Mouse (Mus musculus): ENCODE results near the gene Hydin. TPM values are rescaled to one million over a fixed set of nuclear protein-coding genes. Genes with fewer than 3 reads are reported as not detected.
A peak's percentile ranks its signal among the peaks of the same experiment; 100 is the strongest.
"Not testable (repeated sequence)": the region's sequence is repeated elsewhere in the genome, so short reads cannot be mapped to it uniquely, and the experiment has no call there.

Hydin gene
- polyA plus RNA-seq, 1 experiment from 2014 or later = 0.26 TPM

DNA sequence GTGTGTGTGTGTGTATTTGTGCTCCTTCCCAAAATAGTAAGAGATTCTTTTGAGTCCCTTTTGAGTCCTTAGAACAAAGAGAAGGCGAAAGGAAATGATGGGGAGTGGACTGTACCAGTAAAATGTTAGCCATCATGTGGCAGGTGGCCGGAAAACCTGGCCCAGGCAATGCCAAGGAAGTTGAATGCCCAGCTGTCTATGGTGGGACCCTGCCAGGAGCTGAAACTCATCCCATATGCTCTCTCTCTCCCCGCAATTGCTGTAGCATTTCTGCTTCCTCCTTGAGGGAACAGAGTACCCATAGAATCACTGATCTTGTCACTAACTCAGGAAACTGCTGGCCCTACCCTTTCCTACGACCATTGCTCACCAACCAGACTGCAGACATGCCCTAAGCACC lies 271.1 kb downstream of the Hydin start:
- H3K27ac ChIP-seq = no peak overlapping the region
- H3K9me3 ChIP-seq = no peaks in the 10 kb centered on the region
- no peaks in the 10 kb centered on the region for H3K27me3 ChIP-seq
- H3K4me2 ChIP-seq (replicated peaks) = no peak overlapping the region
- no peak overlapping the region for H3K9ac ChIP-seq (replicated peaks)
- no peak overlapping the region for H3K4me3 ChIP-seq (replicated peaks)
- no peak for ATAC-seq
- H3K4me1 ChIP-seq (replicated peaks) = no peaks in the 10 kb centered on the region
- H3K36me3 ChIP-seq = no peaks in the 10 kb centered on the region
- 88% methylated on average over 4 of the region's 4 CpGs for WGBS

- no peak overlapping the region for H3K4me2 ChIP-seq (replicated peaks)
- no peaks in the 10 kb centered on the region for H3K27me3 ChIP-seq
- ATAC-seq = no peak
- H3K36me3 ChIP-seq = no peaks in the 10 kb centered on the region
- WGBS = 96% methylated on average over 1 of the region's 1 CpGs
- H3K4me3 ChIP-seq (replicated peaks) = no peak overlapping the region
- H3K27ac ChIP-seq = no peak overlapping the region
- no peaks in the 10 kb centered on the region for H3K4me1 ChIP-seq (replicated peaks)
- no peak overlapping the region for H3K9ac ChIP-seq (replicated peaks)
- no peaks in the 10 kb centered on the region for H3K9me3 ChIP-seq
Measured at GRCm38 (mm10) chr8:110550343-110550742, 283.6 kb downstream of the Hydin start.

GRCm38 (mm10) chr8:110552111-110552510 lies 285.3 kb downstream of the Hydin start:
- not testable (repeated sequence) for H3K4me1 ChIP-seq (replicated peaks); H3K4me2 ChIP-seq (replicated peaks); H3K4me3 ChIP-seq (replicated peaks); H3K27ac ChIP-seq; H3K36me3 ChIP-seq; H3K9me3 ChIP-seq; H3K9ac ChIP-seq (replicated peaks); H3K27me3 ChIP-seq; ATAC-seq

DNA sequence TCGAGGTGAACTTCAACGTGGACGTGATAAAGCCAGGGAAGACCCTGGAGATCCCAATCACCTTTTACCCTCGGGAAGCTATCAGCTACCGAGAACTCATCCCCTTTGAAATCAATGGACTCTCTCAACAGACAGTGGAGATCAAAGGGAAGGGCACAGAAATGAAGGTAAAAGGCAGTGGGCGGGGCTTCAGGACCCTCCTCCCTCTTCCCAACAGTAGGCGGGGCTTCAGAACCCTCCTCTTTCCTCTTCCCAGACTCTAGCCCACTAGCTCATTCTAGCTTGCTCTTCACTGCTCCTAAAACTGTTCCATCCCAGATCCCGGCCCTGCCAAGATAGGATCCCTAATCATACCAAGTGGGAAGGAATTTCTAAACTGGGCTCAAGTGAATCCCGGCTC lies 325.9 kb downstream of the Hydin start:
- Histone ChIP-seq H3K9ac (replicated peaks) (no peak overlapping the region), H3K36me3 (no peaks in the 10 kb centered on the region), H3K4me1 (replicated peaks) (no peaks in the 10 kb centered on the region), H3K4me2 (replicated peaks) (no peak overlapping the region), H3K27me3 (no peaks in the 10 kb centered on the region), H3K4me3 (replicated peaks) (no peak overlapping the region), H3K9me3 (no peaks in the 10 kb centered on the region), H3K27ac (no peak overlapping the region)
- ATAC-seq = no peak
- 83% methylated on average over 9 of the region's 9 CpGs for WGBS

GRCm38 (mm10) chr8:110594164-110594563 lies 327.4 kb downstream of the Hydin start:
- 81% methylated on average over 6 of the region's 6 CpGs for WGBS
- H3K27me3 ChIP-seq = no peaks in the 10 kb centered on the region
- no peak overlapping the region for H3K4me3 ChIP-seq (replicated peaks)
- no peak overlapping the region for H3K4me2 ChIP-seq (replicated peaks)
- ATAC-seq = no peak
- no peaks in the 10 kb centered on the region for H3K36me3 ChIP-seq
- no peak overlapping the region for H3K9ac ChIP-seq (replicated peaks)
- no peaks in the 10 kb centered on the region for H3K9me3 ChIP-seq
- no peaks in the 10 kb centered on the region for H3K4me1 ChIP-seq (replicated peaks)
- H3K27ac ChIP-seq = no peak overlapping the region

GRCm38 (mm10) chr8:110604556-110604955 lies 337.8 kb downstream of the Hydin start:
- Histone ChIP-seq H3K9ac (replicated peaks) (no peak overlapping the region), H3K27me3 (no peaks in the 10 kb centered on the region), H3K4me2 (replicated peaks) (no peak overlapping the region), H3K27ac (no peak overlapping the region), H3K4me1 (replicated peaks) (0 out of 2 replicates have a peak, but pooled peaks cover 3% of the 10 kb centered on the region), H3K9me3 (no peaks in the 10 kb centered on the region), H3K36me3 (no peaks in the 10 kb centered on the region), H3K4me3 (replicated peaks) (no peak overlapping the region)
- 0% methylated on average over 1 of the region's 1 CpGs for WGBS
- ATAC-seq = no peak

GRCm38 (mm10) chr8:110605401-110606015 lies 338.7 kb downstream of the Hydin start:
- Histone ChIP-seq H3K4me1 (replicated peaks) (0 out of 2 replicates have a peak, but pooled peaks cover 3% of the 10 kb centered on the region), H3K27ac (no peak overlapping the region), H3K27me3 (no peaks in the 10 kb centered on the region), H3K4me2 (replicated peaks) (no peak overlapping the region), H3K9ac (replicated peaks) (no peak overlapping the region), H3K36me3 (no peaks in the 10 kb centered on the region), H3K4me3 (replicated peaks) (no peak overlapping the region), H3K9me3 (no peaks in the 10 kb centered on the region)
- ATAC-seq = no peak
- 51% methylated on average over 6 of the region's 6 CpGs for WGBS

- Histone ChIP-seq H3K4me1 (replicated peaks) (peaks cover 24% of the 10 kb centered on the region), H3K27me3 (peaks cover 15% of the 10 kb centered on the region), H3K4me2 (replicated peaks) (no peak overlapping the region), H3K4me3 (replicated peaks) (no peak overlapping the region), H3K36me3 (no peaks in the 10 kb centered on the region), H3K27ac (no peak overlapping the region), H3K9ac (replicated peaks) (no peak overlapping the region), H3K9me3 (no peaks in the 10 kb centered on the region)
- WGBS = 80% methylated on average over 3 of the region's 3 CpGs
- ATAC-seq = no peak
Measured at GRCm38 (mm10) chr8:110615730-110616129, 349.0 kb downstream of the Hydin start.

GRCm38 (mm10) chr8:110617801-110618358 lies 351.1 kb downstream of the Hydin start:
- Histone ChIP-seq H3K36me3 (no peaks in the 10 kb centered on the region), H3K27me3 (peaks cover 11% of the 10 kb centered on the region), H3K9ac (replicated peaks) (peak overlapping the region; percentile 58), H3K4me1 (replicated peaks) (peaks cover 31% of the 10 kb centered on the region), H3K4me3 (replicated peaks) (peak overlapping the region; percentile 98), H3K27ac (peak overlapping the region; percentile 73), H3K4me2 (replicated peaks) (peak overlapping the region; percentile 97), H3K9me3 (no peaks in the 10 kb centered on the region)
- ATAC-seq = peak; percentile 48
- WGBS = 19% methylated on average over 14 of the region's 14 CpGs

GRCm38 (mm10) chr8:110618391-110619207 lies 351.8 kb downstream of the Hydin start, which contains the start of gene Vac14:
TSS of gene Vac14 (plus strand) at chr8:110618585.
- under 1% methylated on average over 67 of the region's 67 CpGs for WGBS
- Histone ChIP-seq H3K9ac (replicated peaks) (peak within 1 kb of the TSS; percentile 85), H3K4me3 (replicated peaks) (peak within 1 kb of the TSS; percentile 98), H3K36me3 (no peaks in the 10 kb centered on the region), H3K4me1 (replicated peaks) (peaks cover 31% of the 10 kb centered on the region), H3K9me3 (no peaks in the 10 kb centered on the region), H3K4me2 (replicated peaks) (peak within 1 kb of the TSS; percentile 97), H3K27me3 (peaks cover 11% of the 10 kb centered on the region), H3K27ac (peak within 1 kb of the TSS; percentile 73)
- ATAC-seq = peak; percentile 98

DNA sequence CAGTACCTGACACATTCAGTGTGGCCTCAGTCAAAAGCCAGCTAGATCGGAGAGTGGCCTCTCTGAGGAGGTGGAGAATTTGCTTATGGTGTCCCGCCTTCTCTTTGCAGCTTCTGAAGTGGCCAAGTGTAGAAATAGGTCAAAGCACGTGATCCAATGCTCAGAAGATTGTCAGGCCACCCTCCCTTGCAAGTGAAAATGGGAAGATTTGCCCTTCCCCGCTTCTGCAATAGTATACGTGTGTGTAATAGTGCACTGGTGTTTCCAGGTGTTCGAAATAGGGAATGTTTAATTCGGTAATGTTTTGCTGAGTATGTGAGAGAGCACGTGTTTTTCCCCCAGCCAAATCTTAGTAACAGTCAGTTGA lies 352.4 kb downstream of the Hydin start:
- WGBS = 32% methylated on average over 8 of the region's 8 CpGs
- Histone ChIP-seq H3K4me2 (replicated peaks) (peak overlapping the region; percentile 97), H3K9ac (replicated peaks) (peak overlapping the region; percentile 85), H3K27me3 (peaks cover 11% of the 10 kb centered on the region), H3K9me3 (no peaks in the 10 kb centered on the region), H3K36me3 (no peaks in the 10 kb centered on the region), H3K4me3 (replicated peaks) (peak overlapping the region; percentile 98), H3K4me1 (replicated peaks) (peaks cover 31% of the 10 kb centered on the region), H3K27ac (no peak overlapping the region)
- 0 out of 2 replicates have a peak, but pooled peaks have one; percentile 3 for ATAC-seq

DNA sequence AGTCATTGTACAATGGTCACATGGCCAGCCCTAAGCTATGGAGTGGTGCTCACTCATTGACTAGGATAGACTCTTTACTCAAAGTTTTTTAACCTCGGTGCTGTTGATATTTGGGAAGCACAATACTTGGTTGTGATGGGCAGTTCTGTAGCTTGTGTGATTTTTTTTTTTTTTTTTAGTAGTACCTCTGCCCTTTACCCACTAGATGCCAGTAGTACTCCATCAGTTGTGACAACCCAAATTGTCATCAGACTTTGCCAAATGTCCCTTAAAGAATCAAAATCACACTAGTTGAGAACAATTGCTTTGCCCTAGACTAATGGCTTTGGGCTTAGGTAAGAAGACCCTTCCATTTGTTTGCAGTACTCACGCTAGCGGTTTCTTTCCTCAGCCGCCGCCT lies 353.1 kb downstream of the Hydin start:
- no peak overlapping the region for H3K27ac ChIP-seq
- no peak for ATAC-seq
- H3K4me2 ChIP-seq (replicated peaks) = peak overlapping the region; percentile 97
- H3K4me1 ChIP-seq (replicated peaks) = peaks cover 31% of the 10 kb centered on the region
- H3K9ac ChIP-seq (replicated peaks) = no peak overlapping the region
- peaks cover 11% of the 10 kb centered on the region for H3K27me3 ChIP-seq
- peak overlapping the region; percentile 98 for H3K4me3 ChIP-seq (replicated peaks)
- no peaks in the 10 kb centered on the region for H3K9me3 ChIP-seq
- no peaks in the 10 kb centered on the region for H3K36me3 ChIP-seq
- WGBS = 95% methylated on average over 5 of the region's 5 CpGs

Measured in midbrain, embryonic 13.5 days (tissue).